Mouse (Mus musculus) 3134 (cell line): ENCODE measurements around the gene Rnf214.
"Not testable (repeated sequence)": the region's sequence is repeated elsewhere in the genome, so short reads cannot be mapped to it uniquely, and the experiment has no call there.

Source experiments
- DNase-seq: peaks from one replicate; pipeline ENCODE4 v3.0.0-alpha.2; 2011; ENCODE audit warnings: low spot score; ENCODE audit not compliant: insufficient read length; ENCODE audit errors: extremely low read depth

Gene Rnf214

GRCm38 (mm10) chr9:45851776-45852175, 54.9 kb downstream of the Rnf214 start:
- no peak for DNase-seq

GRCm38 (mm10) chr9:45851330-45851729, 55.4 kb downstream of the Rnf214 start:
- DNase-seq, result no peak

DNA sequence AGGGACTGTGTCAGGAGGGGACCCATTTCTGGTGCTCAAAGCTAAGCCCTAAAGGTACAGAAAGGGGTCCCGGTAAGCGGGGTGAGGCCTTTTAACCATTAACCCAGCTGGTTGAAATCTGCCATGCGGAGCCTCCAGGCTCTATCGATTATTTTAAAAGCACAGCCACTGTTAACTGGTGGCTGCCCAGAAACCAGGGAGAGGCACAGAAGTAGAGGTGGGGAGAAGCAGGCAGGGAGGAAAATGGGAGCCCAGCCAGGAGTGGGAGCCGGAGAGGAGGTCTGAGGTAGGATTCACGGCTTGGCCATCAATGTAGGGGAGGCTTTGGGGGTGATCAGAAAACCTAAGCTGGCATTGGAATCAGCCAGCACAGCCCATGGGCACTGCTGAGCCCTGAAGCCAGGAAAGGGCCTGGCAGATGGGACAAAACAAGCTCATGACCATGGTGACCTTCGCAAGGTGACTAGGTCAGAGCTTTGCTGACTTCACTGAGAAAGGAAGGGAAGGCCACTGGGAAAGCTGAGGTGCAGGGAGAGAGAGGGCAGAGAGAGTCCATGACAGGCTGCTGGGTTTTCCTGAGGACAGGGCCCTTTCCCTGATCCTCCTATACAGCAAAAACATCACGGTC, 56.1 kb downstream of the Rnf214 start:
- no peak for DNase-seq

- DNase-seq, result no peak
These were observed 56.9 kb downstream of the Rnf214 start for GRCm38 (mm10) chr9:45849528-45850408.

- DNase-seq, result peak; percentile 86
These were observed 59.7 kb downstream of the Rnf214 start for GRCm38 (mm10) chr9:45846891-45847460.

DNA sequence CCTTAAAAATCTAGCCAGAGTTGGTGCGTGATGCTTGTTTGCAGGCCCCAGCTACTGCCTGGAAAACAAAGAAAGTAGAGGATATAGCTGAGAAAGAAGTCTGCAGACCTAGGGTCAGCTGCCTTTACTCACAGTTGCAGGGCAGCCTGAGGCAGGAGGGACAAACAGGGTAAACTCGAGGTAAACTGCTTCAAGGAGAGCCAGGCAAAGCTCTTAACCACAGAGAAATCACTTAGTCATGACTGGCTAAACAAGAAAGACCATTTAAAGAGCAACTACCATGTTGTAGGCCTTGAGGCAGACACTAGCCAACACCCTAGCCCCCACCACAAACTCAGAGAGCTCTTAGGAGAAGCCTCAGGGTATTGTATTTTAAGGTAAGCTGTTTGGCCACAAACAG, 60.5 kb downstream of the Rnf214 start:
- not testable (repeated sequence) for DNase-seq

DNA sequence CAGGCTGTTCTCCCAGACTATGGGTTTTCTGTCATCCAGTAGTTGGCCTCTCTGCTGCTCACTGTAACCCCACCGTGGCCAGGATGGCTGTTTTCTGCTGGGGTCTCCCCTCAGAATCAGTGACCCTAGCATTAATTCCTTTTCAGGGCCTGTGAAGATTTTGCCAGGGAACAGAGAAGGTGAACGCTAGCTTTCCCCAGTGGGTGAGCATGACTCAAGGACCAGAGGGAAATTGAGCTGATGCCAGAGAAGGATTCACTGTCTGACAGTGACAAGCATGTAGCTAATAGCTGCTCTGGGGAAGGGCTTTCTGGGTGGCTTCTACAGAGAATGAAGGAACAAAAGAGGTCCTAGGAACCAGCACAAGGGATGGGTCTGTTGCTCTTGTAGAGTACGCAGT, 61.2 kb downstream of the Rnf214 start:
- DNase-seq, result peak; percentile 54

DNA sequence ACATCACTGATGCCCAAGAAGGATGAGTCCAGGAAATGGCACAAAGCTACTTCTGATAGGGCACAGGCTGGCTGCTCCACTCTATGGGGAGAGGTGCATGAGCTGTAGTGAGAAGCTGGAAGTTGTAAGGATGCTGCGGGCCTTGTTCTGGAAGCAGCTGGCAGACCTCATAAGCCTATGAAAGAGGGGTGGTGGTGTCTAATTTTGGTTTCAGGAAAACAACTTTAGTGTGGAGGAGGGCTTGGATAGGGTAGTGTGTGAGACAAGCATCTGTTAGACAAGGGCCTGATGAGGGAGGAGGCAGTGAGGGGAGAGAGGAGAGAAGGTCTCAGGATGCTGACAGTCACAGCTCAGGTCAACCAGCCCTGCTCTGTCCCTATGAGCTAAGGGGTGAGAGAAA, 62.9 kb downstream of the Rnf214 start:
- no peak for DNase-seq

- no peak for DNase-seq
These were observed 63.7 kb downstream of the Rnf214 start for GRCm38 (mm10) chr9:45843007-45843406.

GRCm38 (mm10) chr9:45841458-45841857, 65.3 kb downstream of the Rnf214 start:
- no peak for DNase-seq

- no peak for DNase-seq
These were observed 66.4 kb downstream of the Rnf214 start for GRCm38 (mm10) chr9:45840331-45840730.

DNA sequence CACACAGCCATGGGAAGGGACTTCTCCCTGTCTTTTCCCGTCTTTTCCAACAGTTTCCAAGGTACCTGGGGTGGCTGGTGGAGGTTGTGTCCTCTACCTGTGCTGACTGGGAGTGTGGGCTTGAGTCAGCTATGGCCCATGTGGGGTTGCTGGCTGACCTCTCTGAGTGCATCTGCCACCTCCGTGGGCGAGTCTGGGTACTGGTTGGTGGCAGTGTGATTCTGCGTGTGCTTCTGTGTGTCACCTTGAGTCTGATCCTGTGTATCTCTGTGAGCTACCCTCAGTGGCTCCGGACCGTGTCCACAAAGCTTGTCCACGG, 66.8 kb downstream of the Rnf214 start:
- no peak for DNase-seq

GRCm38 (mm10) chr9:45839139-45839981, 67.4 kb downstream of the Rnf214 start:
- DNase-seq, result no peak

DNA sequence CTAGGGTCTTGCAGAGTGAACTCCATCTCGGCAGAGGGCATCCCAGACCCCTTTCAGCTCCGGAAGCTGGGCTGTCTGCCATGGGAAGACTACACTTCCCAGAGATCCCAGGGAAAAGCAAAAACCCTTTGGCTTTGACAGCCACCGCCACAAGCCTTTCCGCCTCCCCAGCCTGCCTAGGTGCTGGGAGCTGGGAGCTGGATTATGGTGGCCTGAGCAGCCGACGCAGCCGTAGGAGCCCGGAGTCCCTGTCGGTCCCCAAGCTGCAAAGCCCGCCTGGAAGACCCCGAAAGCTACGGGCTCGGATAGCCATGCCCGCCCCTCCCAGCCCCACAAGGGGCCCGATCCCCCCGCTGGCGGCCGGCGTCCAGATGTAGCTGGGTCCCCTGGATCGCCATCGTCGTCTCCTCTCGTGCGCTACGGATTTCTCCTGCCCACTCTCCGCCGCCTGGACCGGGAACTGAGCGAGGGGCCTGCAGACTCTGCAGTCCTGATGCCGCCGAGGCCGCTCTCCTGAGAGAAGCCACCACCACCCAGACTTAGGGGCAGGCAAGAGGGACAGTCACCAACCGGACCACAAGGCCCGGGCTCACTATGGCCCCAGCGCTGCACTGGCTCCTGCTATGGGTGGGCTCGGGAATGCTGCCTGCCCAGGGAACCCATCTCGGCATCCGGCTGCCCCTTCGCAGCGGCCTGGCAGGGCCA, 68.1 kb downstream of the Rnf214 start, which contains the start of gene Bace1:
TSS of gene Bace1 (plus strand) at position 147 of the 705 bp plus-strand sequence.
- DNase-seq, result peak; percentile 63

DNA sequence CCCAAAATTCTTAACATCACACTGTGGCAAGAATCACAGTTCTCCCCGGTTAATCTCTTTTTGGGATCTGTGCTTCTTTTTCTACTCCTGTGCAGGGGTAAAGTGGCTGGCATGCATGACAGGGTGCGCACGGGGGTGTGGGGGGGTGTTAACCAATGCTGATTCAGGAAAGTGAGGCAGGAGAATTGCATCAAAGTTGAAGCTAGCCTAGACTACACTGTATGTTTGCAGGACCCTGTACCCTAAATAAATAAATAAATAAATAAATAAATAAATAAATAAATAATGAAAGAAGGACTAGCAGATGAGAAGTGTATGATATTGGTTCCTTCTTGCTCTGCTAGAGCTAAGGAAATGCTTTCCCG, 68.7 kb downstream of the Rnf214 start:
- no peak for DNase-seq

- no peak for DNase-seq
These were observed 73.2 kb downstream of the Rnf214 start for GRCm38 (mm10) chr9:45833461-45833860.

DNA sequence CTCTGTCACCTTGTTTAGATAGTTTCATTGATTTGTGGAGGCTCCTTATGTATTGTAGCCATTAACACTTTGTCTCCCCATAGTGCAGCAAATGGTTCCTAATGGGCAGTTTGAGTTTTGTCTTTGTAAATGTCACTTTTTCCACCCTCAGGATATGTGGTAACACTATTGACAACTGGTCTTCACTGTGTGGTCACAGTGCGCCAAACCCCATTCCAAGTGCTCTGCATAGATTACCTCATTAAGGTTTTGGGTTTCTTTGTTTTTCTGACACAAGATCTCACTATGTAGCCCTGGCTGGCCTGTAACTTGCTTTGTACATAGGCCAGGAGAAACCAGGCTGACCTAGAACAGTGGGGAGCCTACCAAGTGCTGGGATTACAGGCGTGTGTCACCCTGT, 73.8 kb downstream of the Rnf214 start:
- no peak for DNase-seq

DNA sequence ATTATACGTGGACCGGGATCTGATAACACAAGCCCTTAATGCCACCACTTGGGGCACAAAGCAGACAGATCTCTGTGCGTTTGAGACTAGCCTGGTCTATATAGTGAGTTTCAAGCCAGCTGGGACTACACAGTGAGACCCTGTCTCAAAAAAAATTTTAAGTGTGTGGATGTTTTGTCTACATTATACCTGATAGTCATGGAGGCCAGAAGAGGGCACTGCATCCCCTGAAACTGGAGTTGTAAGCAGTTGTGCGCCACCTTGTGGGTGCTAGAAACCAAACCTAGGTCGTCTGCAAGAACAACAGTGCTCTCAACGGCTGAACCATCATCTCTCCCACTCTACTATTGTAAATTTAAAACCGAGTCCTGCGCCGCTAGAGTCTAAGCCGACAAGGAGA, 77.6 kb downstream of the Rnf214 start:
- no peak for DNase-seq

- DNase-seq, result peak; percentile 87
These were observed 78.3 kb downstream of the Rnf214 start, which contains the start of gene Cep164 for GRCm38 (mm10) chr9:45828291-45828963. Cep164 (minus strand) TSS chr9:45828691.
